Mouse (Mus musculus): Measurements from ENCODE around the gene Ldlr. TPM values are rescaled to one million over a fixed set of nuclear protein-coding genes. Genes with fewer than 3 reads are reported as not detected.

Ldlr gene
- polyA plus RNA-seq, 1 experiment = 36.5 TPM

GRCm38 (mm10) chr9:21750370-21750769 is 27.1 kb downstream of the Ldlr start:
- no peak overlapping the region for H3K4me3 ChIP-seq (ENCODE audit: insufficient read depth, low read length)
- no peaks in the 10 kb centered on the region for H3K4me1 ChIP-seq (ENCODE audit: control insufficient read depth, insufficient read depth, low read length)
- H3K27ac ChIP-seq (ENCODE audit: insufficient read depth, low read depth, low read length) = no peak overlapping the region
- TF ChIP-seq POLR2A (IDR thresholded peaks at IDR 0.05; ENCODE audit: borderline replicate concordance, low read depth, low read length) (no peak), CTCF (IDR thresholded peaks at IDR 0.05; ENCODE audit: low read depth, low read length) (no peak)

- H3K4me1 ChIP-seq (ENCODE audit: control insufficient read depth, insufficient read depth, low read length) = no peaks in the 10 kb centered on the region
- H3K4me3 ChIP-seq (ENCODE audit: insufficient read depth, low read length) = no peak overlapping the region
- H3K27ac ChIP-seq (ENCODE audit: insufficient read depth, low read depth, low read length) = no peak overlapping the region
- TF ChIP-seq CTCF (IDR thresholded peaks at IDR 0.05; ENCODE audit: low read depth, low read length) (no peak), POLR2A (IDR thresholded peaks at IDR 0.05; ENCODE audit: borderline replicate concordance, low read depth, low read length) (no peak)
Observed at GRCm38 (mm10) chr9:21751347-21751746, 28.1 kb downstream of the Ldlr start.

DNA sequence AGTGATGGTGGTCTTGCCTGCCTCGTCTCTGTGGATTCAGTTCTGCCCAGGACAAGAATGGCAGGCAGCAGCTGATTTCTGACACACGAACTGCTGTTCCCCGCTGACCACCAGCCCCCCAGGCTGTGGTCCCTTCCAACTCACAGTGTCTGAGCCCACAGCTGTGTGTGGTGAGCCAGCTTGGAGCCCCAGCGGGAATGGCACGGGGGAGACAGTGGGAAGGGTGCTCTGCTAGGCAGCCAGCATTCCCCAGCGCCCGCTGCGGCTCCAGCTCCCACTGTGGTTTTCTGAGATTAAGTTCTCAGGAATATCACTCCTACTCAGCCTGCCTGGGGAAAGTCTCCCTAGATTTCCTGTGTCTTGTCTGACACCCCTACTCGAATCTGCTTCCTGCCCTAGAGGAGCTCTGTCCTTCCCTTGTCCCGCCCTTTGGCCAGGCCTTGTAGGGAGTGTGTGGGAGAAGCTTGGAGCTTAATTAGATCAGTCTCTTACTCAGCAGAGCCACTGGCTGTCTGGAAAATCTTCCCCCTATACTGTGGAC is 29.0 kb downstream of the Ldlr start:
- no peaks in the 10 kb centered on the region for H3K4me1 ChIP-seq (ENCODE audit: control insufficient read depth, insufficient read depth, low read length)
- no peak overlapping the region for H3K4me3 ChIP-seq (ENCODE audit: insufficient read depth, low read length)
- no peak for TF ChIP-seq CTCF (IDR thresholded peaks at IDR 0.05; ENCODE audit: low read depth, low read length)
- TF ChIP-seq POLR2A (IDR thresholded peaks at IDR 0.05; ENCODE audit: borderline replicate concordance, low read depth, low read length) = no peak
- no peak overlapping the region for H3K27ac ChIP-seq (ENCODE audit: insufficient read depth, low read depth, low read length)

GRCm38 (mm10) chr9:21754003-21754402 is 30.7 kb downstream of the Ldlr start:
- H3K4me1 ChIP-seq (ENCODE audit: control insufficient read depth, insufficient read depth, low read length) = no peaks in the 10 kb centered on the region
- no peak overlapping the region for H3K4me3 ChIP-seq (ENCODE audit: insufficient read depth, low read length)
- TF ChIP-seq CTCF (IDR thresholded peaks at IDR 0.05; ENCODE audit: low read depth, low read length) (no peak), POLR2A (IDR thresholded peaks at IDR 0.05; ENCODE audit: borderline replicate concordance, low read depth, low read length) (no peak)
- no peak overlapping the region for H3K27ac ChIP-seq (ENCODE audit: insufficient read depth, low read depth, low read length)

DNA sequence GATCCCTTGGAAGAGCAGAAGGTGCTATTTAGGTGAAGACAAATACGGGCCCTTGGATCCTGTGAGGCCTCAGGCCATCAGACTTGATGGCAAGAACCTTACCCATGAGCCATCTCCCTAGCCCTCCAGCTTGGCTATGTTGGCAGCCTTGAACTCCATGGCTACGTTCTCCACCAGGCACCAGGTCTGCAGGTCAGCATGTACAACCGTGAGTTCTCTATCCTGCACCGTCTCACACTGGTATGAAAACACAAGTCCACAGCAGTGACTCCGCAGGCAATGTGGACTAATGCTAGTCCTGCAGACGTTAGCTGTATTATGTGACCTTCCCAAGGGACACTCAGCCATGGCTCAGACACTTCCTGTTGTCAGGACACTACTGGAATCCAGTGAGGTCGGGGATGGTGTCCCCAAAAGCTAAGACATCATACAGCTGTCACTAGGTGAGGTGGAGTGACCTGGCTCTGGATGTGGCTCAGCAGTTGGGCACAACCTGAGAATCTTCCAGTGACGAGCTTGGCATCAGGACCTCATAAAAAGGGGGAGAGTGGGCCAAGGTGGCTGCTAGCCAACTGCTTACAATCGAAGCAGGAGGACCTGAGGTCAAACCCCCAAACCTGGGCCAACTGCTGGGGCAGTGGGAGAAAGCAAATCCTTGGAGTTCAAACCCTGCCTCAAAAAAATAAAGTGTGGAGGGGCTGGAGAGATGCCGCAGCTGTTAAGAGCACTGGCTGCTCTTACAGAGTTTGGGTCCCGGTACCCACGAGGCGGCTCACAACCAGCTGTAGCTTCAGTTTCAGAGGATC is 31.4 kb downstream of the Ldlr start:
- H3K4me1 ChIP-seq (ENCODE audit: control insufficient read depth, insufficient read depth, low read length) = no peaks in the 10 kb centered on the region
- no peak overlapping the region for H3K27ac ChIP-seq (ENCODE audit: insufficient read depth, low read depth, low read length)
- H3K4me3 ChIP-seq (ENCODE audit: insufficient read depth, low read length) = no peak overlapping the region
- no peak for TF ChIP-seq CTCF (IDR thresholded peaks at IDR 0.05; ENCODE audit: low read depth, low read length)
- TF ChIP-seq POLR2A (IDR thresholded peaks at IDR 0.05; ENCODE audit: borderline replicate concordance, low read depth, low read length) = no peak

GRCm38 (mm10) chr9:21758576-21759529 is 35.6 kb downstream of the Ldlr start:
- Histone ChIP-seq H3K4me1 (ENCODE audit: control insufficient read depth, insufficient read depth, low read length) (0 out of 2 replicates have a peak, but pooled peaks cover 2% of the 10 kb centered on the region), H3K4me3 (ENCODE audit: insufficient read depth, low read length) (peak overlapping the region; percentile 88), H3K27ac (ENCODE audit: insufficient read depth, low read depth, low read length) (no peak overlapping the region)
- no peak for TF ChIP-seq CTCF (IDR thresholded peaks at IDR 0.05; ENCODE audit: low read depth, low read length)
- TF ChIP-seq POLR2A (IDR thresholded peaks at IDR 0.05; ENCODE audit: borderline replicate concordance, low read depth, low read length) = no peak

- H3K4me3 ChIP-seq (ENCODE audit: insufficient read depth, low read length) = peak overlapping the region; percentile 88
- H3K27ac ChIP-seq (ENCODE audit: insufficient read depth, low read depth, low read length) = no peak overlapping the region
- TF ChIP-seq POLR2A (IDR thresholded peaks at IDR 0.05; ENCODE audit: borderline replicate concordance, low read depth, low read length) (no peak), CTCF (IDR thresholded peaks at IDR 0.05; ENCODE audit: low read depth, low read length) (no peak)
- H3K4me1 ChIP-seq (ENCODE audit: control insufficient read depth, insufficient read depth, low read length) = peaks cover 4% of the 10 kb centered on the region; the same call in 1 of the 2 replicates
Observed at GRCm38 (mm10) chr9:21759718-21760117, 36.4 kb downstream of the Ldlr start.

GRCm38 (mm10) chr9:21760155-21761088 is 37.1 kb downstream of the Ldlr start, which contains the start of gene Spc24:
TSS of gene Spc24 (minus strand) at chr9:21760303.
- no peak for TF ChIP-seq POLR2A (IDR thresholded peaks at IDR 0.05; ENCODE audit: borderline replicate concordance, low read depth, low read length)
- no peak for TF ChIP-seq CTCF (IDR thresholded peaks at IDR 0.05; ENCODE audit: low read depth, low read length)
- no peak within 1 kb of the TSS for H3K27ac ChIP-seq (ENCODE audit: insufficient read depth, low read depth, low read length)

More at GRCm38 (mm10) chr9:21760155-21761088, 37.1 kb downstream of the Ldlr start, which contains the start of gene Spc24:
- Histone ChIP-seq H3K4me3 (ENCODE audit: insufficient read depth, low read length) (peak within 1 kb of the TSS; percentile 88), H3K4me1 (ENCODE audit: control insufficient read depth, insufficient read depth, low read length) (peaks cover 4% of the 10 kb centered on the region; the same call in 1 of the 2 replicates)

Data from bone marrow macrophage, adult 2 months (primary cell).